16 mouse cellular contexts compared by ENCODE assay signal in genomic region chr6:108928981-108929380, GRCm38 (mm10).
DNase-seq lines count a peak whose midpoint lies in the region.
"Had no signal": no experiment of that assay in that cellular context is flagged by ENCODE, and none has a peak within 500 bp of the region (broad histone marks: within the 10 kb centered on the region; RNA-seq: fewer than 3 reads in every experiment).

No protein-coding gene starts in this region.

- DNase-seq in adrenal gland, adult 2 months: peak; percentile 37
- no peak for DNase-seq in adrenal gland, postnatal 14 days
- DNase-seq in layer of hippocampus, adult 9-11 months: peak; percentile 14
- no peak for DNase-seq in layer of hippocampus, adult 11-12 months (ENCODE audit: low spot score)
- DNase-seq in right cerebral cortex, postnatal 25 days: peak; percentile 8
- no peak for DNase-seq in right cerebral cortex, postnatal 14 days
- no peak for DNase-seq in urinary bladder, adult 18-20 months (ENCODE audit: low spot score in 2 of 2)
- no peak for DNase-seq in ovary, adult 18-20 months (ENCODE audit: low spot score)
- DNase-seq: cerebellum, adult 2 months; cerebellum, postnatal 36 days; heart, postnatal 14 days; kidney, adult 9 months; kidney, postnatal 25 days; lung, adult 18-20 months; retina, postnatal 1 day; thymus, adult 2 months had no signal

Comparison
In these comparisons a context has a peak if more than half of its experiments do, and no peak if none do; other contexts are left out.
1. DNase-seq: peak in adrenal gland, adult 2 months (single experiment), layer of hippocampus, adult 9-11 months (single experiment) and right cerebral cortex, postnatal 25 days (single experiment); none in adrenal gland, postnatal 14 days (single experiment), layer of hippocampus, adult 11-12 months (single experiment), right cerebral cortex, postnatal 14 days (single experiment), urinary bladder, adult 18-20 months (0 of 2) and ovary, adult 18-20 months (single experiment).